Mouse (Mus musculus): ENCODE data around the gene Sel1l. TPM values are rescaled to one million over a fixed set of nuclear protein-coding genes. Genes with fewer than 3 reads are reported as not detected.

Sel1l gene
- 37.5 and 45.0 TPM in 2 replicates for polyA plus RNA-seq (2015; fragmentation: Nextera tagmentation; extraction: Ambion mirVana)

GRCm38 (mm10) chr12:91849045-91849467, at the start of gene Sel1l:
TSS of gene Sel1l (minus strand) at chr12:91849157.

DNA sequence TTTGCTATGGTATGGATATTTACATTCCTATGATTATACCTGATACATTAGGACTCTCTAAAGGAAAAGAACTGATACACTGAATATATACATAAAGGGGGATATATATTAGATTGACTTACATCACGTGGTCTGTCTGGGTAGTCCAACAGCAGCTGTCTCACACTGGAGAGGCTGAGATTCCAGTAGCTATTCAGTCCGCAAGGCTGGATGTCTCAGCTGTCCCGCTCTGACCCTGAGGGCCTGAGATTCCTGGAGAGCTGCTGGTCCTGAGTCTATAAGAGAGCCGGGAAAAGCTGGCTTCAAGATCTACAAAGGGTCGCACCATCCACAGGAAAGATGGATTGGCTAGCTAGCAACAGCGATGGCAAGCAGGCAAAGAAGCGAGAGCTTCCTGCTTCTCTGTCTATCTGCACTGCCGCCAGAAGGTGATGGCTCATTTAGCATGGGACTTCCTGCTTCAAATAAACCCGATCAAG, 61.0 kb downstream of the Sel1l start, which contains the start of gene Ston2:
Gene Ston2 (minus strand): TSS at position 429 of the 479 bp plus-strand sequence.

Other genes starting within 250 kb of the Sel1l start
- 1.6 and 2.4 TPM in 2 replicates for gene Ston2, start 60.8 kb downstream of the Sel1l start, polyA plus RNA-seq (2015; fragmentation: Nextera tagmentation; extraction: Ambion mirVana)